In the genomic region with DNA sequence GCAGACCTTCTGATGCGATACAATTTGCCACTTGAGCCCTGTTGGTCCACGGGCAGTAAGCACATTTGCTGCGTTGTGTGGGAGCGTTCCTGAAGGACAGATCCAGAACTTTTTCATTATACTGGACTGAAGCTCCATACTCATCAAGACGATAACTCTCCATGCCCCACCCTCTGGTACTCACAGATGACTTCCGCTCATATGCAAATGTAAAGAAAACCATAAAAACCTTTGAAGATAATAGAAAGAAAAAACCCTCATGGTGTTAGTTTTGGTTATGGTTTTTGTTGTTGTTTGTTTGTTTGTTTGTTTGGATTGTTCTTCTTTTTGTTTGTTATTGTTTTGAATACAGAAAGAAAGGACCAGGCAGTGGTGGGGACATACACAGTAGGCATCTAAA, we compare ENCODE assay signal across 7 mouse cellular contexts.
DNase-seq lines count a peak whose midpoint lies in the region; ATAC-seq and TF ChIP-seq lines count a peak whose summit lies in the region.

No protein-coding gene starts in this region.

- peaks cover 36% of the 10 kb centered on the region for H3K4me1 ChIP-seq in lung, embryonic 15.5 days
- H3K4me1 ChIP-seq in forebrain, embryonic 13.5 days, result peaks cover 27% of the 10 kb centered on the region
- H3K4me1 ChIP-seq in intestine, postnatal 0 days (replicated peaks; ENCODE audit: control insufficient read depth, insufficient read depth, low read length), result peaks cover 9% of the 10 kb centered on the region; the same call in 1 of the 2 replicates
- peaks cover 11% of the 10 kb centered on the region; the same call in 1 of the 2 replicates for H3K4me1 ChIP-seq in neural tube, embryonic 14.5 days (ENCODE audit: control insufficient read depth, insufficient read depth, low read length)

- no peak for TF ChIP-seq CTCF in intestine, postnatal 0 days (IDR thresholded peaks at IDR 0.05; ENCODE audit: low read depth)

- no peaks in the 10 kb centered on the region for H3K9me3 ChIP-seq in lung, embryonic 15.5 days
- H3K9me3 ChIP-seq in forebrain, embryonic 13.5 days (replicated peaks), result no peaks in the 10 kb centered on the region
- no peaks in the 10 kb centered on the region for H3K9me3 ChIP-seq in intestine, postnatal 0 days (ENCODE audit: control insufficient read depth)
- no peaks in the 10 kb centered on the region for H3K9me3 ChIP-seq in neural tube, embryonic 14.5 days (ENCODE audit: control insufficient read depth, low read length)

- 0 out of 2 replicates have a peak overlapping the region, but pooled peaks have one; percentile 45 for H3K4me3 ChIP-seq in lung, embryonic 15.5 days
- H3K4me3 ChIP-seq in forebrain, embryonic 13.5 days, result no peak overlapping the region
- H3K4me3 ChIP-seq in intestine, postnatal 0 days (ENCODE audit: low read depth, low read length), result no peak overlapping the region
- no peak overlapping the region for H3K4me3 ChIP-seq in neural tube, embryonic 14.5 days (ENCODE audit: low read depth, low read length)

- peak overlapping the region; percentile 72 for H3K4me2 ChIP-seq in lung, embryonic 15.5 days
- peak overlapping the region; percentile 64 for H3K4me2 ChIP-seq in forebrain, embryonic 13.5 days
- H3K4me2 ChIP-seq in intestine, postnatal 0 days (replicated peaks; ENCODE audit: low read depth), result peak overlapping the region; percentile 59; the same call in 1 of the 2 replicates
- H3K4me2 ChIP-seq in neural tube, embryonic 14.5 days (ENCODE audit: low read depth, low read length), result peak overlapping the region; percentile 63; the same call in 1 of the 2 replicates

- WGBS in lung, embryonic 15.5 days, result 33% methylated on average over 6 of the region's 6 CpGs
- WGBS in forebrain, embryonic 13.5 days, result 43% methylated on average over 6 of the region's 6 CpGs
- WGBS in intestine, postnatal 0 days, result 23% methylated on average over 6 of the region's 6 CpGs
- 44% methylated on average over 6 of the region's 6 CpGs for WGBS in neural tube, embryonic 14.5 days

- no peak overlapping the region for H3K27ac ChIP-seq in lung, embryonic 15.5 days
- no peak overlapping the region for H3K27ac ChIP-seq in forebrain, embryonic 13.5 days
- no peak overlapping the region for H3K27ac ChIP-seq in intestine, postnatal 0 days (ENCODE audit: low read depth, low read length)
- no peak overlapping the region for H3K27ac ChIP-seq in neural tube, embryonic 14.5 days (ENCODE audit: low read depth, low read length)

- H3K36me3 ChIP-seq in lung, embryonic 15.5 days, result no peaks in the 10 kb centered on the region
- no peaks in the 10 kb centered on the region for H3K36me3 ChIP-seq in forebrain, embryonic 13.5 days (ENCODE audit: poor library complexity, severe bottlenecking)
- no peaks in the 10 kb centered on the region for H3K36me3 ChIP-seq in intestine, postnatal 0 days (ENCODE audit: control insufficient read depth, insufficient read depth)
- no peaks in the 10 kb centered on the region for H3K36me3 ChIP-seq in neural tube, embryonic 14.5 days (ENCODE audit: control insufficient read depth, insufficient read depth, low read length)

- no peak for ATAC-seq in lung, embryonic 15.5 days (ENCODE audit: borderline replicate concordance, extremely low read depth, low FRiP score, low TSS enrichment)
- ATAC-seq in forebrain, embryonic 13.5 days, result no peak
- no peak for ATAC-seq in intestine, postnatal 0 days
- no peak for ATAC-seq in neural tube, embryonic 14.5 days (ENCODE audit: low read depth)

- DNase-seq in lung, postnatal 14 days, result no peak
- no peak for DNase-seq in thymus, postnatal 36 days
- DNase-seq in left cerebral cortex, adult 8-10 months (ENCODE audit: low spot score in 2 of 2), result no peak

- no peak overlapping the region for H3K9ac ChIP-seq in lung, embryonic 15.5 days
- no peak overlapping the region for H3K9ac ChIP-seq in forebrain, embryonic 13.5 days
- no peak overlapping the region for H3K9ac ChIP-seq in intestine, postnatal 0 days (ENCODE audit: low read depth, low read length)
- no peak overlapping the region for H3K9ac ChIP-seq in neural tube, embryonic 14.5 days (replicated peaks; ENCODE audit: low read depth, low read length)

- H3K27me3 ChIP-seq in lung, embryonic 15.5 days, result no peaks in the 10 kb centered on the region
- H3K27me3 ChIP-seq in forebrain, embryonic 13.5 days, result peaks cover 6% of the 10 kb centered on the region; the same call in 1 of the 2 replicates
- H3K27me3 ChIP-seq in intestine, postnatal 0 days (replicated peaks; ENCODE audit: control insufficient read depth, insufficient read depth, low read length), result no peaks in the 10 kb centered on the region
- H3K27me3 ChIP-seq in neural tube, embryonic 14.5 days (ENCODE audit: control insufficient read depth, insufficient read depth, low read length), result no peaks in the 10 kb centered on the region
